Mouse (Mus musculus): Measurements from ENCODE around the gene Abtb2.

GRCm38 (mm10) chr2:103755458-103756085, 189.5 kb downstream of the Abtb2 start:
- TF ChIP-seq POLR2A (IDR thresholded peaks at IDR 0.05; ENCODE audit: borderline replicate concordance, extremely low read depth, low read depth, low read length), result no peak
- TF ChIP-seq CTCF (IDR thresholded peaks at IDR 0.05; ENCODE audit: insufficient read depth, low read length), result no peak
